Mouse (Mus musculus): ENCODE measurements around the gene Cep152.

DNA sequence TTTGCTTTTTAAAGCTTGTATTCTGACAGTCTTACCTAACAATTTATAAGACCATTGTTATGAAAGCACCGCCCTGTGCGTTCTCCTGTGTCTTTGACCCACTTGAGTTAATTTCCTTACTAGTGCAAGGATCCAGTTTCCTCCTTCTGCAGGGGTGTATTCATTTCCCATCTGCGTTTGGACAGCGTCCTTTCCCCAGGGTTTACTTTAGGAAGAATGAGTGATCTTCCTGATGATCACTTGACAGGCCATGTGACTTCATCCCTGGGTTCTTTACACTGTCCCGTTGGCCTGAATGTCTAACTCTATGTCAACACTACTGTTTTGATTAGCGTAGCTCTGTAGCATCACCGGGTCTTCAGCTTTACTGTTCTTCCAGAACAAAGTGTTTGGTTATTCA, 12.4 kb upstream of the Cep152 start:
- TF ChIP-seq CTCF (IDR thresholded peaks at IDR 0.05; ENCODE audit: extremely low read depth, insufficient read depth, low read length) (no peak), POLR2A (IDR thresholded peaks at IDR 0.05; ENCODE audit: extremely low read depth, insufficient read depth, low read length) (no peak)

Data from cortical plate, adult 2 months (tissue).